Mouse (Mus musculus): ENCODE data around the gene Arl2.
"Not testable (repeated sequence)": the region's sequence is repeated elsewhere in the genome, so short reads cannot be mapped to it uniquely, and the experiment has no call there.

The Arl2 gene

GRCm38 (mm10) chr19:6141394-6141749, at the start of gene Arl2:
Gene Arl2, minus strand, starts transcription at chr19:6141548.
- peak; percentile 71 to 83 for DNase-seq (ENCODE audit: low spot score in 2 of 2)

GRCm38 (mm10) chr19:6184131-6184530, 42.8 kb upstream of the Arl2 start, which contains the start of gene Majin:
Gene Majin, plus strand, starts transcription at chr19:6184388.
- DNase-seq (ENCODE audit: low spot score in 2 of 2) = no peak

- DNase-seq (ENCODE audit: low spot score in 2 of 2) = no peak
Observed at GRCm38 (mm10) chr19:6182534-6182933, 41.2 kb upstream of the Arl2 start.

- DNase-seq (ENCODE audit: low spot score in 2 of 2) = no peak
Observed at GRCm38 (mm10) chr19:6181629-6182028, 40.3 kb upstream of the Arl2 start.

- DNase-seq (ENCODE audit: low spot score in 2 of 2) = no peak
Observed at GRCm38 (mm10) chr19:6178775-6179174, 37.4 kb upstream of the Arl2 start.

- no peak for DNase-seq (ENCODE audit: low spot score in 2 of 2)
Observed at GRCm38 (mm10) chr19:6174771-6175170, 33.4 kb upstream of the Arl2 start.

GRCm38 (mm10) chr19:6171215-6171614, 29.9 kb upstream of the Arl2 start:
- no peak for DNase-seq (ENCODE audit: low spot score in 2 of 2)

GRCm38 (mm10) chr19:6166750-6167149, 25.4 kb upstream of the Arl2 start:
- DNase-seq (ENCODE audit: low spot score in 2 of 2) = no peak

- peak; percentile 9 to 28 for DNase-seq (ENCODE audit: low spot score in 2 of 2)
Observed at GRCm38 (mm10) chr19:6163872-6164547, 22.7 kb upstream of the Arl2 start.

- peak in 1 of 2 experiments; percentile 8 for DNase-seq (ENCODE audit: low spot score in 2 of 2)
Observed at GRCm38 (mm10) chr19:6157220-6157619, 15.9 kb upstream of the Arl2 start.

GRCm38 (mm10) chr19:6156372-6156771, 15.0 kb upstream of the Arl2 start:
- no peak for DNase-seq (ENCODE audit: low spot score in 2 of 2)

- no peak for DNase-seq (ENCODE audit: low spot score in 2 of 2)
Observed at GRCm38 (mm10) chr19:6155174-6155573, 13.8 kb upstream of the Arl2 start.

GRCm38 (mm10) chr19:6144842-6145241, 3.5 kb upstream of the Arl2 start:
- DNase-seq (ENCODE audit: low spot score in 2 of 2) = no peak

GRCm38 (mm10) chr19:6140678-6141393, 512 bp downstream of the Arl2 start, which contains the start of gene Batf2:
Gene Batf2, plus strand, starts transcription at chr19:6140983.
- DNase-seq (ENCODE audit: low spot score in 2 of 2) = peak; percentile 88 to 90

GRCm38 (mm10) chr19:6140374-6140677, 1.0 kb downstream of the Arl2 start:
- DNase-seq (ENCODE audit: low spot score in 2 of 2) = no peak

- DNase-seq (ENCODE audit: low spot score in 2 of 2) = no peak
Observed at GRCm38 (mm10) chr19:6139701-6140100, 1.6 kb downstream of the Arl2 start.

GRCm38 (mm10) chr19:6136397-6136796, 5.0 kb downstream of the Arl2 start:
- DNase-seq (ENCODE audit: low spot score in 2 of 2) = no peak

GRCm38 (mm10) chr19:6133197-6133596, 8.2 kb downstream of the Arl2 start:
- DNase-seq (ENCODE audit: low spot score in 2 of 2) = not testable (repeated sequence)

- DNase-seq (ENCODE audit: low spot score in 2 of 2) = peak; percentile 31 to 53
Observed at GRCm38 (mm10) chr19:6132171-6132827, 9.0 kb downstream of the Arl2 start.

GRCm38 (mm10) chr19:6130414-6131128, 10.8 kb downstream of the Arl2 start:
- not testable (repeated sequence) for DNase-seq (ENCODE audit: low spot score in 2 of 2)

- DNase-seq (ENCODE audit: low spot score in 2 of 2) = peak; percentile 96 to 97
Observed at GRCm38 (mm10) chr19:6127760-6128341, 13.5 kb downstream of the Arl2 start, which contains the start of gene Snx15. Gene Snx15, minus strand, starts transcription at chr19:6128304.

Measured in spleen, postnatal 36 days (tissue).